Mouse (Mus musculus) forebrain, postnatal 0 days (tissue): Measurements from ENCODE around the gene Myct1. TPM values are rescaled to one million over a fixed set of nuclear protein-coding genes. Genes with fewer than 3 reads are reported as not detected.

Source experiments
- ATAC-seq: fragments of 200-750 bp; cut with Nextera tagmentation; 2 replicates; pipeline ENCODE4 v1.8.0; 2017; ENCODE audit warnings: mild to moderate bottlenecking, moderate library complexity
- DNase-seq: peaks from one replicate; pipeline ENCODE4 v3.0.0-alpha.2; 2015
- H3K27ac ChIP-seq: fragments of 300-500 bp; sonication (generic); 2 replicates; pipeline ENCODE4 v1.5.1; 2014; ENCODE audit warnings: low read depth, mild to moderate bottlenecking, antibody characterized with exemption, low read length, moderate library complexity, mixed read lengths
- H3K27me3 ChIP-seq: fragments of 300-500 bp; sonication (generic); 2 replicates; pipeline ENCODE4 v1.6.1; 2014; ENCODE audit warnings: mild to moderate bottlenecking, low read length, mixed read lengths; ENCODE audit not compliant: insufficient read depth
- H3K36me3 ChIP-seq: fragments of 300-500 bp; sonication (generic); 2 replicates; pipeline ENCODE4 v1.6.1; 2014; ENCODE audit warnings: mild to moderate bottlenecking, moderate library complexity; ENCODE audit not compliant: insufficient read depth
- H3K4me1 ChIP-seq: fragments of 300-500 bp; sonication (generic); 2 replicates; pipeline ENCODE4 v1.6.1; 2014; ENCODE audit warnings: antibody characterized with exemption; ENCODE audit not compliant: insufficient read depth
- H3K4me2 ChIP-seq: fragments of 300-500 bp; sonication (generic); 2 replicates; pipeline ENCODE4 v1.6.1; 2014; ENCODE audit warnings: low read depth, mild to moderate bottlenecking, moderate library complexity
- H3K4me3 ChIP-seq: fragments of 300-500 bp; sonication (generic); 2 replicates; pipeline ENCODE4 v1.5.1; 2014; ENCODE audit warnings: low read depth, low read length, mixed read lengths
- H3K9ac ChIP-seq: fragments of 300-500 bp; sonication (generic); 2 replicates; pipeline ENCODE4 v1.6.1; 2014; ENCODE audit warnings: mild to moderate bottlenecking
- H3K9me3 ChIP-seq: fragments of 300-500 bp; sonication (generic); 2 replicates; pipeline ENCODE4 v1.6.1; 2016; ENCODE audit warnings: low read length
- CTCF ChIP-seq: sonication (generic); IDR thresholded peaks from 2 replicates; pipeline ENCODE4 v1.5.1; 2016; ENCODE audit warnings: antibody characterized with exemption, control low read depth, low read depth
- WGBS: fragments of 180-500 bp; shearing (Covaris S2); extraction: QIAGEN DNeasy Blood & Tissue Kit; methylation state at CpG from one replicate; pipeline ENCODE4 v1.1.7; 2014; 5-methylcytosine and 5-hydroxymethylcytosine counted together
- polyA plus RNA-seq: library from polyadenylated mRNA; unstranded; fragments of >200 nt; fragmentation: Nextera tagmentation; extraction: Ambion mirVana; gene quantifications from 2 replicates; pipeline ENCODE4 v1.2.1, GENCODE M21; 2015
- total RNA-seq: library from RNA; depleted of rRNA; stranded (reverse); fragments of >200 nt; gene quantifications from 2 replicates; pipeline ENCODE4 v1.2.3, GENCODE M21; 2014; rRNA removed

The Myct1 gene
- total RNA-seq = 0.54 and 0.90 TPM in 2 replicates
- 0.79 and 0.81 TPM in 2 replicates for polyA plus RNA-seq

DNA sequence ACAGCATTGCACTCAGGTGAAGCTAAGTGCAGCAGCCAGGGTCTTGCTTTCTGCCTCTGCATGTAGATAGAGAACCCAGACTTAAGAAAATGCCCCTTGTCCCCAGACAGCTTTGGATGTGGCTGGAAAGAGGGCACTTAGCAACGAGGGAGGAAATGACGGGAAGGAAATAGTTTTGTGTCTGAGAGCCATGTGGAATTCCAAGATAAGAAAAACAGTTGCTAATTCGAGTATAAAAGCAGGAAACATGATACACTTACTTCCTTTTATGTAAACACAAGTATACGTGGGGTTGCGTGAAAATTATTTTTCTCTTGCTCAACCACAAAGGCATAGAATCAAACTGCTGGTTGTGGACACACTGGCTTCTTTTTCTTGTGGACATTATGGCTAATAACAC, at the start of gene Myct1:
Gene Myct1, plus strand, starts transcription at position 312 of the 400 bp plus-strand sequence.
- TF ChIP-seq CTCF = no peak
- Histone ChIP-seq H3K4me1 (no peaks in the 10 kb centered on the region), H3K27ac (no peak within 1 kb of the TSS), H3K4me3 (no peak within 1 kb of the TSS), H3K36me3 (no peaks in the 10 kb centered on the region), H3K9me3 (no peaks in the 10 kb centered on the region), H3K27me3 (no peaks in the 10 kb centered on the region), H3K9ac (no peak within 1 kb of the TSS), H3K4me2 (no peak within 1 kb of the TSS)
- WGBS = 57% methylated on average over 5 of the region's 5 CpGs
- ATAC-seq (no peak), DNase-seq (no peak)

DNA sequence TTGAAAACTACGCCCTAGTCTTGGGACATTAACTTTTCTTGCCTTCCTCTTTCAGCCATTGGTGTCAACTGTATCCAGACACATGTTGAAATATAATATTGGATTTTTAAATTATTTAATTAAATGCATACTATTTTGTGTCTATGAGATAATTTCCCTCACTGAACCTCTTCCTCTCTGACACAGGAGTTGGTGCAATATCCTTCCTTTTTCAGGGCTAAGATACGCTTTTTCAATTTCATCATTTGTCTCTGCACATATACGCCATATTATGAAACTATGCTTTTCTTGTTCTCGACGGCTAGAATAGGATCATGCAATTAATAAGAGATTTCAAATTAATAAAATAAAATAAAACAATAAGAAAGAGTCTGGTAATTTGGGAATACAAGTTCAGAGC, 47.1 kb upstream of the Myct1 start:
- no peak for TF ChIP-seq CTCF
- Histone ChIP-seq H3K4me2 (no peak overlapping the region), H3K36me3 (no peaks in the 10 kb centered on the region), H3K4me3 (no peak overlapping the region), H3K27me3 (no peaks in the 10 kb centered on the region), H3K27ac (no peak overlapping the region), H3K9me3 (no peaks in the 10 kb centered on the region), H3K4me1 (peaks cover 5% of the 10 kb centered on the region; the same call in 1 of the 2 replicates), H3K9ac (no peak overlapping the region)
- no peak for ATAC-seq
- no peak for DNase-seq
- 95% methylated on average over 5 of the region's 5 CpGs for WGBS

DNA sequence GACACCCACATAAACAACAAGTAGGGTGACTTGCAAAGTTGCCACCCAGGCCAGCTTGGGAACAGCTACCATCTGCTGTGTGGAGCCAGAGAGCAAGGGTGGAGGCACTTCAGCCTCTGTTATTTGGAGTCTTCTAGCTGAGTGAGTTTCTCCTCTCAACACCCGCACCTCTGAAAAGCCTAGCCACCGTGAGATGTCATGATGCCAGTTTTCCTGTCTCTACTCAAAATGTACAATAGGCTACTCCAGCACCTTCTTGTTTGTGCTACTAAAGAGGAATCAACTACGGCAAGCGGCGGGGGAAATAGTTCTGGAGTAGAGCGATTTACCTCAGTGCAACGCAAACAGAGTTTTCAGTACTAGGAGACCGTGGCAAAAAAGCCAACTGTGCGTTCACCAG, 45.8 kb upstream of the Myct1 start:
- TF ChIP-seq CTCF = no peak
- H3K36me3 ChIP-seq = no peaks in the 10 kb centered on the region
- WGBS = 88% methylated on average over 9 of the region's 9 CpGs

DNA sequence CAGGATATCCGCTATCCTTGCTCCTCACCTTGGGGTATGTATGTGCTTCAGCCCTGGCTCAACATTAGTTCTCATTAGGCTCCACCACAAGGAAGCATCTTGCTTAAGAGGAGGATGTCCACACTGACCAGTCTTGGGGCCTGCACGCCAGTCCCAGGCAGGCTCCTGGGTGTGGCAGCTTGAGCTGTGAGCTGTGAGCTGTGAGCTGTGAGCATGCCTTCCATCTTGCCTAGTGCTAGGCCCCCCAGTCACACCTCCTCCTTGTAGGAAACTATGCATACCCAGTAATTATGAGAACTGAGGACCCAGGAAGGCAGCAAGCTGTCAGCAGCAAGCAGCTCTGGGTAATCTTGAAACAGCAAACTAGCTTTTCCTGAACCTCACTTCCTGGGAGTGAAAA, 44.9 kb upstream of the Myct1 start:
- H3K9ac ChIP-seq = no peak overlapping the region
- no peaks in the 10 kb centered on the region for H3K9me3 ChIP-seq
- no peak for ATAC-seq
- H3K4me2 ChIP-seq = 0 out of 2 replicates have a peak overlapping the region, but pooled peaks have one; percentile 10
- 96% methylated on average over 2 of the region's 2 CpGs for WGBS
- H3K4me1 ChIP-seq = peaks cover 5% of the 10 kb centered on the region; the same call in 1 of the 2 replicates
- H3K27me3 ChIP-seq = no peaks in the 10 kb centered on the region
- H3K36me3 ChIP-seq = no peaks in the 10 kb centered on the region
- no peak for TF ChIP-seq CTCF
- no peak overlapping the region for H3K4me3 ChIP-seq
- no peak overlapping the region for H3K27ac ChIP-seq
- DNase-seq = no peak

More for the DNA sequence above, 45.8 kb upstream of the Myct1 start:
- Histone ChIP-seq H3K4me1 (peaks cover 5% of the 10 kb centered on the region; the same call in 1 of the 2 replicates), H3K9me3 (no peaks in the 10 kb centered on the region), H3K4me3 (no peak overlapping the region), H3K27ac (no peak overlapping the region), H3K4me2 (no peak overlapping the region), H3K9ac (no peak overlapping the region), H3K27me3 (no peaks in the 10 kb centered on the region)
- DNase-seq (no peak), ATAC-seq (no peak)

DNA sequence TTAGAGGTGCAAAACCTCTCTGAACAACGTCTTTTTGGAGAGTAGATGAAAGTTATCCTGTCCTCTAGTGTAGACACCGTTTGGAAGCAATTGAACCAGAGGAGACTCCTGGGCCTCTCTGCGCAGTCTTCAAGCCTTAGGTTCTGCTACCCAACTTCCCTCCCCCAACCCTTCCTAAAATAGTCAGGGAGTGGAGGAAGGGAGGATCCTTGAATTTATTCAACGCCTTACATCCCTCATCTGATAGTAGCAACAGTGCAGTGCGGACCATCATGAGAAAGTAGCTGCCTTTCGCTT, 43.8 kb upstream of the Myct1 start:
- Histone ChIP-seq H3K4me3 (peak overlapping the region; percentile 67), H3K9me3 (no peaks in the 10 kb centered on the region), H3K27ac (peak overlapping the region; percentile 79; the same call in 1 of the 2 replicates), H3K27me3 (no peaks in the 10 kb centered on the region), H3K9ac (peak overlapping the region; percentile 80), H3K36me3 (no peaks in the 10 kb centered on the region), H3K4me2 (peak overlapping the region; percentile 85), H3K4me1 (peaks cover 5% of the 10 kb centered on the region; the same call in 1 of the 2 replicates)
- DNase-seq (no peak), ATAC-seq (peak; percentile 57)
- no peak for TF ChIP-seq CTCF
- 8% methylated on average over 6 of the region's 6 CpGs for WGBS

DNA sequence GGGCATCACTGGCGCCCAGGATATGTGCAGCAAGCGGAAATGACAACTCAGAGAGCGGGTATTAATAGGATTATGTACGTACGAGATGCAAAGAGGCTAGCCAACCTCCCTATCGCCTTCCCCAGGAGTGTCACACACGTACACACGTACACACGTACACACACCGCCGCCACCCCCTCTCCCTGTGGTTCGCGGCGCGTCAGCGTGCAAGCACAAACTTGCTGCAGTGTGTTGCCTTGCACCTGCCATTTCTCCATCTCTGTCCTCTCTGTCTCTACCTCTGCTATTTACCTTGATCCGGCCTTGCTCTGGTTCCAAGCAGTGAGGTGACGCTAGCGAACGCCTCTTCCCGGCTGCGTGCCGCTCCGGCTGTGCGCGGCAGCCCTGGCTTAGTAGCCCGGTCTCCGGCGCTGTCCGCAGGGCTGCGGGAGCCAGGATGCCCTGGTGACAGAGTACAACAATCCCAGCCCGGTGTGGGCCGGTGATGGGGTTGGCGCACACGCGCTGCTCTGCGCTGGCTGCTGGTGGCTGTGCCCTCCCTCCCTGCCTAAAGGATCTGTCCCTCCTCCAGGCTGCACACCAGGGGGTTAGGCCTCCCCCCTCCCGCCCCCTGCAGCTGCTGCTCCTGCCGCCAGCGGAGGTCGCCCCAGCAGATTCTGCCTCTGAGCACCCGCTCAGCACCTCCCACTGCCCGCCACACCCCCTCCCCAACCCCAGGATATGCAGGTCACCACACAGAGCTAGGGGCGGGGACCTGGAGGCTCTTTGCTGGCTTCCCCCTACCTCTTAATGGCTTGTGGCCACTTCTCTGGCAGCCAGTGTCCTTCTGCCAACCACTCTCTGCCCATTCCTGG, 43.2 kb upstream of the Myct1 start:
- no peaks in the 10 kb centered on the region for H3K36me3 ChIP-seq
- H3K4me1 ChIP-seq = peaks cover 5% of the 10 kb centered on the region; the same call in 1 of the 2 replicates
- H3K27ac ChIP-seq = peak overlapping the region; percentile 79
- peak; percentile 59 for TF ChIP-seq CTCF
- DNase-seq (peak; percentile 72), ATAC-seq (peak; percentile 87)
- peak overlapping the region; percentile 80 for H3K9ac ChIP-seq
- H3K4me3 ChIP-seq = peak overlapping the region; percentile 67
- H3K27me3 ChIP-seq = no peaks in the 10 kb centered on the region
- H3K9me3 ChIP-seq = no peaks in the 10 kb centered on the region
- under 1% methylated on average over 43 of the region's 44 CpGs for whole genome bisulfite sequencing
- peak overlapping the region; percentile 85 for H3K4me2 ChIP-seq

DNA sequence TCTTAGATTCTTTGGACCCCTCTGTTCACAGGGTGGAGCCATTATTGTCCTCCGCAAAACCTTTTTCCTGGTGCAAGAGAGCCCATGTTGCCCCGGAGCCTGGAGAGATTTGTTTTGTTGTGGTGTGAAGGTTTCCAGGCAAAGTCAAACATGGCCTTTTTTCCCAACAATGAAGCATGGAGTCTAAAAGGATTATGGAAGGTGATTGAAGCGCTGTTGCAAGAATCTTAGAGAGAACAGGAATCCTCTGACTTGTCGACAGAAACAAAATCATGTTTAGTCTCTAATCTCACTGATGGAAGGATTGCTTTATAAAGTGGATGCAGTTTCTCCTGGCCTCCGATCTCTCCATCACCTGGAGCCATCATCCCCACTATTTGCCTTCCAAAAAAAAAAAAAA, 42.2 kb upstream of the Myct1 start, which contains the start of gene Syne1:
Gene Syne1, minus strand, starts transcription at position 101 of the 400 bp plus-strand sequence.
- 55% methylated on average over 5 of the region's 5 CpGs for WGBS
- no peak for DNase-seq
- Histone ChIP-seq H3K4me1 (peaks cover 5% of the 10 kb centered on the region; the same call in 1 of the 2 replicates), H3K27me3 (no peaks in the 10 kb centered on the region), H3K9me3 (no peaks in the 10 kb centered on the region), H3K4me2 (peak within 1 kb of the TSS; percentile 85), H3K9ac (peak within 1 kb of the TSS; percentile 80), H3K4me3 (peak within 1 kb of the TSS; percentile 67), H3K36me3 (no peaks in the 10 kb centered on the region), H3K27ac (peak within 1 kb of the TSS; percentile 79)
- no peak for TF ChIP-seq CTCF
- no peak for ATAC-seq
